Mouse (Mus musculus): ENCODE results near the gene Cct4.

Gene Cct4

GRCm38 (mm10) chr11:22990393-22991126, at the start of gene Cct4:
Gene Cct4, plus strand, starts transcription at chr11:22990519.
- DNase-seq (ENCODE audit: low read depth, low spot score): peak; percentile 98

GRCm38 (mm10) chr11:22949101-22949500, 41.2 kb upstream of the Cct4 start:
- DNase-seq (ENCODE audit: low read depth, low spot score): no peak

GRCm38 (mm10) chr11:22950131-22950530, 40.2 kb upstream of the Cct4 start:
- no peak for DNase-seq (ENCODE audit: low read depth, low spot score)

GRCm38 (mm10) chr11:22952668-22953067, 37.7 kb upstream of the Cct4 start:
- no peak for DNase-seq (ENCODE audit: low read depth, low spot score)

- no peak for DNase-seq (ENCODE audit: low read depth, low spot score)
Measured at GRCm38 (mm10) chr11:22956346-22956745, 34.0 kb upstream of the Cct4 start.

- DNase-seq (ENCODE audit: low read depth, low spot score): peak; percentile 58
Measured at GRCm38 (mm10) chr11:22956830-22957229, 33.5 kb upstream of the Cct4 start.

- no peak for DNase-seq (ENCODE audit: low read depth, low spot score)
Measured at GRCm38 (mm10) chr11:22957791-22958374, 32.4 kb upstream of the Cct4 start.

GRCm38 (mm10) chr11:22962101-22962500, 28.2 kb upstream of the Cct4 start:
- DNase-seq (ENCODE audit: low read depth, low spot score): no peak

GRCm38 (mm10) chr11:22964401-22964800, 25.9 kb upstream of the Cct4 start:
- DNase-seq (ENCODE audit: low read depth, low spot score): no peak

- DNase-seq (ENCODE audit: low read depth, low spot score): no peak
Measured at GRCm38 (mm10) chr11:22965503-22965902, 24.8 kb upstream of the Cct4 start.

GRCm38 (mm10) chr11:22969486-22969885, 20.8 kb upstream of the Cct4 start:
- peak; percentile 58 for DNase-seq (ENCODE audit: low read depth, low spot score)

GRCm38 (mm10) chr11:22970546-22970945, 19.8 kb upstream of the Cct4 start:
- DNase-seq (ENCODE audit: low read depth, low spot score): no peak

- DNase-seq (ENCODE audit: low read depth, low spot score): peak; percentile 95
Measured at GRCm38 (mm10) chr11:22971835-22972709, 18.2 kb upstream of the Cct4 start, which contains the start of gene Zrsr1. Gene Zrsr1, plus strand, starts transcription at chr11:22972005.

- DNase-seq (ENCODE audit: low read depth, low spot score): peak; percentile 92
Measured at GRCm38 (mm10) chr11:22972746-22973526, 17.4 kb upstream of the Cct4 start.

GRCm38 (mm10) chr11:22973599-22973998, 16.7 kb upstream of the Cct4 start:
- DNase-seq (ENCODE audit: low read depth, low spot score): peak; percentile 78

- DNase-seq (ENCODE audit: low read depth, low spot score): no peak
Measured at GRCm38 (mm10) chr11:22978215-22978614, 12.1 kb upstream of the Cct4 start.

GRCm38 (mm10) chr11:22978711-22979110, 11.6 kb upstream of the Cct4 start:
- DNase-seq (ENCODE audit: low read depth, low spot score): peak; percentile 87

- DNase-seq (ENCODE audit: low read depth, low spot score): no peak
Measured at GRCm38 (mm10) chr11:22979221-22979620, 11.1 kb upstream of the Cct4 start.

GRCm38 (mm10) chr11:22981041-22981440, 9.3 kb upstream of the Cct4 start:
- DNase-seq (ENCODE audit: low read depth, low spot score): no peak

GRCm38 (mm10) chr11:22981543-22981950, 8.8 kb upstream of the Cct4 start:
- peak; percentile 20 for DNase-seq (ENCODE audit: low read depth, low spot score)

GRCm38 (mm10) chr11:22981984-22982757, 8.1 kb upstream of the Cct4 start, which contains the start of the genes Gm28048 and Commd1:
Gene Gm28048, minus strand, starts transcription at chr11:22982090.
Gene Commd1, minus strand, starts transcription at chr11:22982382.
- peak; percentile 98 for DNase-seq (ENCODE audit: low read depth, low spot score)

Data from brain, adult 2 months (tissue).